Comparison of ENCODE assay signal across 11 mouse cellular contexts in genomic region chr12:31236861-31237595, GRCm38 (mm10). TPM values are rescaled to one million over a fixed set of nuclear protein-coding genes. Genes with fewer than 3 reads are reported as not detected.
A peak's percentile ranks its signal among the peaks of the same experiment; 100 is the strongest.
DNase-seq lines count a peak whose midpoint lies in the region; ATAC-seq lines count a peak whose summit lies in the region.
"Had no signal": no experiment of that assay in that cellular context is flagged by ENCODE, and none has a peak within 500 bp of the region (broad histone marks: within the 10 kb centered on the region; RNA-seq: fewer than 3 reads in every experiment).

No protein-coding gene starts in this region.

- no peaks in the 10 kb centered on the region for H3K27me3 ChIP-seq in hindbrain, embryonic 16.5 days (replicated peaks; ENCODE audit: control insufficient read depth, insufficient read depth, low read length)

- no peaks in the 10 kb centered on the region for H3K4me1 ChIP-seq in hindbrain, embryonic 16.5 days (ENCODE audit: control insufficient read depth, insufficient read depth, low read depth, low read length)

- WGBS in hindbrain, embryonic 16.5 days, result 58% methylated on average over 12 of the region's 12 CpGs

- ATAC-seq in hindbrain, embryonic 16.5 days, result peak; percentile 30; the same call in 1 of the 2 replicates

- H3K9ac ChIP-seq in hindbrain, embryonic 16.5 days (ENCODE audit: low read depth, low read length), result no peak overlapping the region

- no peak overlapping the region for H3K27ac ChIP-seq in hindbrain, embryonic 16.5 days (ENCODE audit: low read depth, low read length)

- DNase-seq in heart, adult 11 months, result peak; percentile 86
- DNase-seq in heart, postnatal 10 days, result no peak
- DNase-seq in NIH3T3 (ENCODE audit: low read depth), result peak; percentile 47
- peak; percentile 19 for DNase-seq in cerebellum, adult 9-11 months
- no peak for DNase-seq in spleen, postnatal 14 days (ENCODE audit: low spot score in 2 of 2)
- no peak for DNase-seq in spleen, adult 12 weeks (ENCODE audit: low spot score)
- DNase-seq in lung, postnatal 25 days (ENCODE audit: low spot score), result no peak
- DNase-seq: thymus, postnatal 25 days had no signal

- intact Hi-C loops in heart, postnatal 10 days (cut with DNase I), result no loop called here

- H3K36me3 ChIP-seq in hindbrain, embryonic 16.5 days (ENCODE audit: control insufficient read depth, insufficient read depth, low read length), result no peaks in the 10 kb centered on the region

- no peak overlapping the region for H3K4me3 ChIP-seq in hindbrain, embryonic 16.5 days (ENCODE audit: low read length)

- no peaks in the 10 kb centered on the region for H3K9me3 ChIP-seq in hindbrain, embryonic 16.5 days (ENCODE audit: control insufficient read depth, low read length)

- H3K4me2 ChIP-seq in hindbrain, embryonic 16.5 days (ENCODE audit: low read length), result no peak overlapping the region

RNA-seq across cellular contexts. Expression of gene Gm6993, which starts 3.5 kb away (rescaled TPM):
- total RNA-seq in heart, postnatal 10 days (2021), result not detected
- not detected in 2 replicates for polyA plus RNA-seq in hindbrain, embryonic 16.5 days (2015; fragmentation: Nextera tagmentation; extraction: Ambion mirVana)
- total RNA-seq: left cerebral cortex, adult 18-20 months had no signal
- polyA plus RNA-seq: heart, postnatal 0 days had no signal

RNA-seq across cellular contexts. Expression of gene Lamb1, which starts 28.0 kb away (rescaled TPM):
- total RNA-seq in heart, postnatal 10 days (2021), result 100 to 1,000 TPM; 250 to 255 TPM
- polyA plus RNA-seq in hindbrain, embryonic 16.5 days (2015; fragmentation: Nextera tagmentation; extraction: Ambion mirVana), result 16.9 and 23.7 TPM in 2 replicates

Comparison
In these comparisons a context has a peak if more than half of its experiments do, and no peak if none do; other contexts are left out.
1. DNase-seq: peak in heart, adult 11 months (single experiment), NIH3T3 (single experiment) and cerebellum, adult 9-11 months (single experiment); none in heart, postnatal 10 days (0 of 2), spleen, postnatal 14 days (0 of 2), spleen, adult 12 weeks (single experiment) and lung, postnatal 25 days (single experiment).